Mouse (Mus musculus) heart, postnatal 0 days (tissue): ENCODE results near the gene Gm49333. TPM values are rescaled to one million over a fixed set of nuclear protein-coding genes. Genes with fewer than 3 reads are reported as not detected.
A peak's percentile ranks its signal among the peaks of the same experiment; 100 is the strongest.

Source experiments
- ATAC-seq: fragments of 200-750 bp; cut with Nextera tagmentation; 2 replicates; pipeline ENCODE4 v1.8.0; 2017; ENCODE audit warnings: low read depth, moderate number of reproducible peaks, moderate library complexity; ENCODE audit not compliant: insufficient read depth
- DNase-seq: peaks from one replicate; pipeline ENCODE4 v3.0.0-alpha.2; 2016; ENCODE audit warnings: low spot score
- H3K27ac ChIP-seq: fragments of 300-500 bp; sonication (generic); 2 replicates; pipeline ENCODE4 v1.5.1; 2014; ENCODE audit warnings: low read depth, mild to moderate bottlenecking
- H3K27me3 ChIP-seq: fragments of 300-500 bp; sonication (generic); 2 replicates; pipeline ENCODE4 v1.6.1; 2014; ENCODE audit warnings: low read length, mixed read lengths; ENCODE audit not compliant: control insufficient read depth, insufficient read depth
- H3K36me3 ChIP-seq: fragments of 300-500 bp; sonication (generic); replicated peaks from 2 replicates; pipeline ENCODE4 v1.6.1; 2014; ENCODE audit warnings: low read length, mixed read lengths; ENCODE audit not compliant: control insufficient read depth, insufficient read depth
- H3K4me1 ChIP-seq: fragments of 300-500 bp; sonication (generic); 2 replicates; pipeline ENCODE4 v1.6.1; 2014; ENCODE audit warnings: antibody characterized with exemption; ENCODE audit not compliant: control insufficient read depth, insufficient read depth
- H3K4me2 ChIP-seq: fragments of 300-500 bp; sonication (generic); 2 replicates; pipeline ENCODE4 v1.6.1; 2014; ENCODE audit warnings: low read depth, mild to moderate bottlenecking, low read length, moderate library complexity
- H3K4me3 ChIP-seq: fragments of 300-500 bp; sonication (generic); 2 replicates; pipeline ENCODE4 v1.5.1; 2014; ENCODE audit warnings: low read depth, low read length
- H3K9ac ChIP-seq: fragments of 300-500 bp; sonication (generic); replicated peaks from 2 replicates; pipeline ENCODE4 v1.6.1; 2014; ENCODE audit warnings: low read depth, low read length, mixed read lengths
- H3K9me3 ChIP-seq: fragments of 300-500 bp; sonication (generic); replicated peaks from 2 replicates; pipeline ENCODE4 v1.6.1; 2016; ENCODE audit warnings: low read length; ENCODE audit not compliant: control insufficient read depth
- CTCF ChIP-seq: IDR thresholded peaks from 2 replicates; pipeline ENCODE4 v1.5.1; 2016; ENCODE audit warnings: antibody characterized with exemption, control low read depth, low read depth
- EP300 ChIP-seq: IDR thresholded peaks from 2 replicates; pipeline ENCODE4 v1.6.1; 2016; ENCODE audit warnings: antibody characterized with exemption, low read depth
- WGBS: fragments of 180-500 bp; shearing (Covaris S2); extraction: QIAGEN DNeasy Blood & Tissue Kit; methylation state at CpG from one replicate; pipeline ENCODE4 v1.1.7; 2014; 5-methylcytosine and 5-hydroxymethylcytosine counted together
- microRNA counts: library from miRNA; unstranded; fragments of <30 nt; microRNA quantifications from one replicate; lab custom pipeline; 2015
- microRNA-seq: library from miRNA; unstranded; fragments of <30 nt; microRNA quantifications from one replicate; pipeline ENCODE4, GENCODE M21; 2016
- polyA plus RNA-seq: library from polyadenylated mRNA; unstranded; fragments of >200 nt; fragmentation: Nextera tagmentation; extraction: Ambion mirVana; gene quantifications from 2 replicates; pipeline ENCODE4 v1.2.1, GENCODE M21; 2015
- total RNA-seq: library from RNA; depleted of rRNA; stranded (reverse); fragments of >200 nt; gene quantifications from 2 replicates; pipeline ENCODE4 v1.2.3, GENCODE M21; 2014; ENCODE audit warnings: low replicate concordance; rRNA removed

Gene Gm49333
- total and polyA plus RNA-seq, 2 experiments from 2014 or later: not detected

GRCm38 (mm10) chr16:20694781-20695180, 83.4 kb downstream of the Gm49333 start:
- H3K4me2 ChIP-seq: peak overlapping the region; percentile 55
- DNase-seq (peak; percentile 55), ATAC-seq (0 out of 2 replicates have a peak, but pooled peaks have one; percentile 5)
- TF ChIP-seq CTCF: no peak
- no peak for TF ChIP-seq EP300
- no peak overlapping the region for H3K9ac ChIP-seq
- H3K27ac ChIP-seq: peak overlapping the region; percentile 63
- H3K4me1 ChIP-seq: peaks cover 18% of the 10 kb centered on the region
- H3K27me3 ChIP-seq: no peaks in the 10 kb centered on the region
- peaks cover 34% of the 10 kb centered on the region for H3K36me3 ChIP-seq
- peak overlapping the region; percentile 35; the same call in 1 of the 2 replicates for H3K4me3 ChIP-seq
- 40% methylated on average over 8 of the region's 8 CpGs for WGBS
- H3K9me3 ChIP-seq: no peaks in the 10 kb centered on the region

MicroRNAs within 50 kb of the gene (microRNA counts, 519-probe panel; counts per million panel counts)
- microRNA mmu-miR-1224 (lab: Ali Mortazavi, UCI): 398 counts per million, percentile 4 among the panel's probes with 10 or more counts

Small RNA genes within 50 kb of the gene (microRNA-seq; reads per million reads assigned to microRNA genes)
- not detected for gene Mir1224

Other genes starting within 250 kb of the Gm49333 start
- gene Abcc5, start 185.2 kb upstream of the Gm49333 start, total RNA-seq: 60.7 and 64.3 TPM in 2 replicates
- 26.0 and 29.9 TPM in 2 replicates for gene Abcc5, start 185.2 kb upstream of the Gm49333 start, polyA plus RNA-seq
- gene Eif2b5, start 112.8 kb upstream of the Gm49333 start, total RNA-seq: 67.6 and 86.3 TPM in 2 replicates
- 60.0 and 60.2 TPM in 2 replicates for gene Eif2b5, start 112.8 kb upstream of the Gm49333 start, polyA plus RNA-seq
- gene Dvl3, start 94.6 kb upstream of the Gm49333 start, total RNA-seq: 30.1 and 36.9 TPM in 2 replicates
- 10.0 and 11.4 TPM in 2 replicates for gene Dvl3, start 94.6 kb upstream of the Gm49333 start, polyA plus RNA-seq
- gene Ap2m1, start 76.1 kb upstream of the Gm49333 start, total RNA-seq: 327 and 429 TPM in 2 replicates
- gene Ap2m1, start 76.1 kb upstream of the Gm49333 start, polyA plus RNA-seq: 363 and 375 TPM in 2 replicates
- 47.1 and 76.5 TPM in 2 replicates for gene Abcf3, start 63.0 kb upstream of the Gm49333 start, total RNA-seq
- gene Abcf3, start 63.0 kb upstream of the Gm49333 start, polyA plus RNA-seq: 42.2 and 44.3 TPM in 2 replicates
- 0.46 TPM in 1 of 2 replicates, not detected in the other for gene Vwa5b2, start 22.1 kb upstream of the Gm49333 start, total RNA-seq
- gene Vwa5b2, start 22.1 kb upstream of the Gm49333 start, polyA plus RNA-seq: 0.04 TPM in 1 of 2 replicates, not detected in the other
- 9.5 and 18.9 TPM in 2 replicates for gene Eef1akmt4, start within 50 bp of the Gm49333 start, total RNA-seq
- gene Eef1akmt4, start within 50 bp of the Gm49333 start, polyA plus RNA-seq: 11.2 and 12.6 TPM in 2 replicates
- gene Alg3, start 125 bp downstream of the Gm49333 start, total RNA-seq: 15.3 and 21.6 TPM in 2 replicates
- gene Alg3, start 125 bp downstream of the Gm49333 start, polyA plus RNA-seq: 20.2 and 20.7 TPM in 2 replicates
- gene Camk2n2, start 9.7 kb downstream of the Gm49333 start, total RNA-seq: 0.31 and 1.5 TPM in 2 replicates
- gene Camk2n2, start 9.7 kb downstream of the Gm49333 start, polyA plus RNA-seq: 0.34 and 0.49 TPM in 2 replicates
- gene Ece2, start 18.2 kb downstream of the Gm49333 start, total RNA-seq: 0.43 and 1.5 TPM in 2 replicates
- 0.21 and 0.26 TPM in 2 replicates for gene Ece2, start 18.2 kb downstream of the Gm49333 start, polyA plus RNA-seq
- gene Psmd2, start 40.0 kb downstream of the Gm49333 start, total RNA-seq: 156 and 158 TPM in 2 replicates
- gene Psmd2, start 40.0 kb downstream of the Gm49333 start, polyA plus RNA-seq: 198 and 206 TPM in 2 replicates
- gene Eif4g1, start 56.7 kb downstream of the Gm49333 start, total RNA-seq: 296 and 335 TPM in 2 replicates
- 69.5 and 74.6 TPM in 2 replicates for gene Eif4g1, start 56.7 kb downstream of the Gm49333 start, polyA plus RNA-seq
- gene Fam131a, start 81.6 kb downstream of the Gm49333 start, total RNA-seq: 24.8 and 25.5 TPM in 2 replicates
- 8.7 and 8.8 TPM in 2 replicates for gene Fam131a, start 81.6 kb downstream of the Gm49333 start, polyA plus RNA-seq
- 8.6 and 27.9 TPM in 2 replicates for gene Polr2h, start 106.1 kb downstream of the Gm49333 start, total RNA-seq
- 33.7 and 35.7 TPM in 2 replicates for gene Polr2h, start 106.1 kb downstream of the Gm49333 start, polyA plus RNA-seq
- 4.6 and 16.9 TPM in 2 replicates for gene Clcn2, start 106.1 kb downstream of the Gm49333 start, total RNA-seq
- gene Clcn2, start 106.1 kb downstream of the Gm49333 start, polyA plus RNA-seq: 1.4 and 1.9 TPM in 2 replicates
- gene Chrd, start 121.5 kb downstream of the Gm49333 start, total RNA-seq: 9.7 and 13.9 TPM in 2 replicates
- gene Chrd, start 121.5 kb downstream of the Gm49333 start, polyA plus RNA-seq: 0.43 and 0.49 TPM in 2 replicates
- 0.46 TPM in 1 of 2 replicates, not detected in the other for gene Thpo, start 122.9 kb downstream of the Gm49333 start, total RNA-seq
- gene Thpo, start 122.9 kb downstream of the Gm49333 start, polyA plus RNA-seq: 0.12 and 0.14 TPM in 2 replicates